Mouse (Mus musculus): ENCODE data around the gene Asic5. TPM values are rescaled to one million over a fixed set of nuclear protein-coding genes. Genes with fewer than 3 reads are reported as not detected.

The Asic5 gene
- polyA plus RNA-seq, 1 experiment from 2014 or later, result not detected

DNA sequence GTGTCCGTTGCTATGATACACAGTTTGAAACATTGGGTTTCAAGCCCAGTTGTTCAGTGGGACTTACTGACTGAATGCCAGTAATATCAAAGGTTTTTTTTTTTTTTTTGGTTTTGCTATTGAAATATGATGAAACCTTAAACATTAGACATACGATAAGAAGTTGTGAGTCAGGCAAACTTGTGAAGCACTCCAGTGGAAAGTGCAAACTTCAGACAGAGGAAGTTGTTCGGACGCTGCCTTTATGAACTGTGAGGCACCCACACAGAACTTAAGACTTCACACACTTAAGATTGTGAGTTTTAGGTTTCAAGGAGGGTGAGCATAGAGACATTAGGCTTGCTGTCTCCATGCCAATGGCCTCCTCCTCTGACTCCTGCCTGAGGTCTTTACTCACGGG is 514 bp upstream of the Asic5 start:
- no peaks in the 10 kb centered on the region for H3K36me3 ChIP-seq
- H3K27ac ChIP-seq (replicated peaks), result no peak overlapping the region
- H3K9me3 ChIP-seq (replicated peaks), result no peaks in the 10 kb centered on the region
- H3K4me3 ChIP-seq, result no peak overlapping the region
- no peaks in the 10 kb centered on the region for H3K27me3 ChIP-seq (ENCODE audit: low read depth, poor library complexity, severe bottlenecking)
- H3K4me1 ChIP-seq, result no peaks in the 10 kb centered on the region
- 92% methylated on average over 5 of the region's 5 CpGs for WGBS
- no peak for DNase-seq (ENCODE audit: low spot score)

DNA sequence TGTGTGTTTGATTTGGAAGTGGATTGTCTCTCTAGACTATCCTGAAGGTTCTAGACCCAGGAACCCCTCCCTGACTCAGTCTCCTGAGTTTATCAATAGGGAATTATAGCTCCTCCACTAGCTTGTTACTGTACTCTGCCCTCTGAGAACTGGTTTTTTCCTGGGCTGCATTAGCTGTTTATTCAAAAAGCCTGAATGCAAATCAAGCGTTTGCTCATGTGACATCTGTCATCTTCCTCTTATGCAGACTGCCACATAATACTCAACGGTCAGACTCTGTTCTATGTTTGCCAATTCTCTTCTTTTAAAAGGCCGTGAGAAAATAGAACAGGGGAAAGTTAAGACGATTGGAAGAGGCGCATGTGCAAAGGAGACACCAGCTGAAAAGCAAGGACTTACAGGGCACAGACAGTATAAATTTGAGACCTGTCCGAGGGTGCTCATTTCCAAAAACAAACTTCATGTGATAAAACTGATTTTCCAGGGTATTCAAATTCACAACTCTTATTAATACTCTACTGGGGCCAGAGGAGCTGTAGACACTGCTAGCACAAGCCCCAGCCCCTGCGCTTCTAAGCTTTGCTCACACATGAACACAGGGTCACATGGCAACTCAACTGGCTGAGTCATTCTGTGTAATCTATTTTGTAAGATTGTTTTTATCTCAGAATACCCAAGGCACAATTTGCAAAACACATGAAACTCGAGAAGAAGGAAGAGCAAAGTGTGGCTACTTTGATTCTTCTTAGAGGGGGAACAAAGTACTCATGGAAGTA is 1.2 kb downstream of the Asic5 start:
- H3K4me3 ChIP-seq, result no peak overlapping the region
- no peaks in the 10 kb centered on the region for H3K27me3 ChIP-seq (ENCODE audit: low read depth, poor library complexity, severe bottlenecking)
- WGBS, result 90% methylated on average over 8 of the region's 8 CpGs
- H3K27ac ChIP-seq (replicated peaks), result no peak overlapping the region
- H3K36me3 ChIP-seq, result no peaks in the 10 kb centered on the region
- no peaks in the 10 kb centered on the region for H3K9me3 ChIP-seq (replicated peaks)
- no peak for DNase-seq (ENCODE audit: low spot score)
- H3K4me1 ChIP-seq, result no peaks in the 10 kb centered on the region

DNA sequence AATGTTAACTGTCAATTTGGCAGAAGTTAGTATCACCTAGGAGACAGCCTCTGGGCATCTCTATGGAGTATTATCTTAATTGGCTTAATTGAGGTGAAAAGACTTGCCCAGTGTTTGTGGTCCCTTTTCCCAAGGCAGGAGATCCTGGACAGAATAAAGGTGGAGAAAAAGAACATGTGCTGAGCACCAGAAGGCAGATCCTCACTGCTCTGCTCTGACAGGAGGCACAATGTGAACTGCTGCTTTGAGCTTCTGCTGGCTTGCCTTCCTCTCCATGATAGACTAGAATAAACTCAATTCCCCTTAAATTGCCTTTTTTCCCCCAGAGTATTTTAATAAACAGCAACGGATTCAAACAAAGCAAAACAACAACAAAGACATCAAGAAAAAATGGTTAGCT is 3.0 kb downstream of the Asic5 start:
- no peaks in the 10 kb centered on the region for H3K4me1 ChIP-seq
- H3K27ac ChIP-seq (replicated peaks), result no peak overlapping the region
- H3K9me3 ChIP-seq (replicated peaks), result no peaks in the 10 kb centered on the region
- no peaks in the 10 kb centered on the region for H3K27me3 ChIP-seq (ENCODE audit: low read depth, poor library complexity, severe bottlenecking)
- H3K4me3 ChIP-seq, result no peak overlapping the region
- no peaks in the 10 kb centered on the region for H3K36me3 ChIP-seq
- WGBS, result 65% methylated on average over 1 of the region's 1 CpGs
- DNase-seq (ENCODE audit: low spot score), result no peak

DNA sequence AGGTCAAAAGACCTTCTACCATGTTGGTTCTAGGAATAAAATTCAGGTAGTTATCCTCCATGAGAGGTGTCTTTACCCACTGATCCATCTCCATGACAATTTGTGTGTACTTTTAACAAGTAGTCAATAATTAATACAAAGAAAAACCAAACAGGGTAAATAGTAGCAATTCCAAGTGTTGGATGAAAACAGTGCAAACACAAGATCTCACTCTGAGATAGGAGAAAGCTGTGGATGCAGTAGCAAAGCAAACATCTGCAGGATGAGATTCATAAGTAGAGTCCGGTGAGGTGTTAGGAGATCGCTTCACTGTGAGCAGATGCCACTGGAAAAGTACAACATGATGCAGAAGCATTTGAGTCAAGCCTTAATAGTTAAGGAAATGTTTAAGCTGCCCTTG is 4.0 kb downstream of the Asic5 start:
- no peaks in the 10 kb centered on the region for H3K27me3 ChIP-seq (ENCODE audit: low read depth, poor library complexity, severe bottlenecking)
- WGBS, result 97% methylated on average over 2 of the region's 2 CpGs
- no peaks in the 10 kb centered on the region for H3K9me3 ChIP-seq (replicated peaks)
- no peak for DNase-seq (ENCODE audit: low spot score)
- H3K27ac ChIP-seq (replicated peaks), result no peak overlapping the region
- H3K36me3 ChIP-seq, result no peaks in the 10 kb centered on the region
- H3K4me1 ChIP-seq, result no peaks in the 10 kb centered on the region
- no peak overlapping the region for H3K4me3 ChIP-seq

DNA sequence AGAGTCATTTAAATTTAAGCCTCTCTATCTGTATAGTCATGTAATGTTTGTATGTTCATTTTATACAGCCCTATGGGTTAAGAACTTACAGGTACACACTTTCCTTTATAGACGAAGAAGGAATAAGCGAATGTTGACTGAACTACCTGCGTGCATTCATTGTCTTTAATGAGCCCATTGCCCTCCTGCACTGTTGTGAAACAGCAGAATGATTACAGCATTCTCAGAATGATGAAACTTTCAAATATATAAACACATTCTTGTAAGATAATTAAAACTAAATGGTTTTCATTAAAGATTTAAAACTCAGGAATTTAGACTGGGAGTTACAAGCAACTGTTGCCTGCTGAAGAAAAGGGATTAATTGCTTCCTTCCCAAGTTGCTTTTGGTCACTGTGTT is 5.5 kb downstream of the Asic5 start:
- H3K4me1 ChIP-seq, result no peaks in the 10 kb centered on the region
- 92% methylated on average over 3 of the region's 3 CpGs for WGBS
- H3K27ac ChIP-seq (replicated peaks), result no peak overlapping the region
- H3K4me3 ChIP-seq, result no peak overlapping the region
- no peaks in the 10 kb centered on the region for H3K27me3 ChIP-seq (ENCODE audit: low read depth, poor library complexity, severe bottlenecking)
- H3K36me3 ChIP-seq, result no peaks in the 10 kb centered on the region
- no peaks in the 10 kb centered on the region for H3K9me3 ChIP-seq (replicated peaks)
- DNase-seq (ENCODE audit: low spot score), result no peak

DNA sequence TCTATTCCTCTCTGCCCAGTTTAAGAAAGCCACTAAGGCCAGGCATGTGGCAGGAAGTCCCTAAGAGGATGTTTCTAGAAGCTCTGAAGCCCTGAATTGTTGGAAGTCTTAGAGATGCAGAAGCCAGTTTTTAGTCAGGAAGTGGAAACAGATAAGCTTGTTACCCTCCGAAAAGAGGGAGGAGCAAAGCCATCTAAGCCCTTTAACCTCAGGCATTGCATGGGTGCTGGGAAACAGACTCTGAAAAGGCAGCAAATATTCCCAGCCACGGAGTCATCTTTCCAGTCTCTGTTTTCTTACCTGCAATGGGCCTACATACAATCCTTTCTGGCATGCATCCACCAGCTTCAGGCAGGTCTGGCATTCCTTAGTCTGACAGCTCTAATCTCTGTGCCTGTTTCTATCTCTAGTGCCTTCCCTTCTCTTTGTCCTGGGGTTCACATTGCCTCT is 7.6 kb downstream of the Asic5 start:
- no peaks in the 10 kb centered on the region for H3K36me3 ChIP-seq
- no peaks in the 10 kb centered on the region for H3K9me3 ChIP-seq (replicated peaks)
- no peak overlapping the region for H3K4me3 ChIP-seq
- H3K4me1 ChIP-seq, result no peaks in the 10 kb centered on the region
- H3K27me3 ChIP-seq (ENCODE audit: low read depth, poor library complexity, severe bottlenecking), result no peaks in the 10 kb centered on the region
- no peak for DNase-seq (ENCODE audit: low spot score)
- 39% methylated on average over 2 of the region's 2 CpGs for WGBS
- no peak overlapping the region for H3K27ac ChIP-seq (replicated peaks)

DNA sequence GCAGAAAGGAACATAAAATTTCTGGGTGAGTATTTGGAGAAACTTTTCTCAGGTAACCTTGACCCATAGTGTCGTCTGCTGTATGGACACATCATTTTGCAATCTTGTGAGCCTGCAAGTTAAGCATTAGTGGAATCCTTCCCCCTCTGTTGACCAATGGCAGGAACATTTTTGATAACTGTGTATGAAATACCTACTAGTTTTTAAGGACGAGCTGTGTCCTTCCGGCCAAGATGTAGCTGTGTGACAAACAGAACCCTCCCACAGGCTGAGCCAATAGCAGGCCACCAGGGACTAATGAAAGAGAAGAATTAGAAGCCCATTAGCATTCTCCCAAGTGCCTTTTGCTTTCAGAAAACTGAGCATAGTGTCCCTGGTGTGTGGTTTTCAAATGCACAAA is 8.4 kb downstream of the Asic5 start:
- no peaks in the 10 kb centered on the region for H3K9me3 ChIP-seq (replicated peaks)
- no peaks in the 10 kb centered on the region for H3K36me3 ChIP-seq
- H3K27ac ChIP-seq (replicated peaks), result no peak overlapping the region
- DNase-seq (ENCODE audit: low spot score), result no peak
- 76% methylated on average over 3 of the region's 3 CpGs for WGBS
- H3K27me3 ChIP-seq (ENCODE audit: low read depth, poor library complexity, severe bottlenecking), result no peaks in the 10 kb centered on the region
- no peaks in the 10 kb centered on the region for H3K4me1 ChIP-seq
- no peak overlapping the region for H3K4me3 ChIP-seq

DNA sequence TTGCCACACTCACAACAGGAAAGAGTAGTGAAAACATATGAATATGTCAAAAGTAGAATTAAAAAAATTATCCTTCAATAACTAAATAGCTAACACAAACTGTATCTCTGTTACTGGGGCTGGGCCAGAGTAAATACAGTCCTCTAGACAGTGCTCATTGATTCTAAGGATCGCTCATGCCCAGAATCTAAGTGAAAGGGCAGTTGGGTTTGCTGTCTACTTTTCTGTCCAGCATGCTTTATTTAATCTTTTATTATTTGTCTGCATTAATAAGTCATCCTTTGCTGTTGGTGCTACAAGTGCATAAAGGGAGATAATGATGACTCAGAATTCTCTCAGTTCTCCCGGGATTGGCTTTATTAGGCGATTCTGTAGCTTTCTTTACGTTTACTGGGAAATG is 13.3 kb downstream of the Asic5 start:
- DNase-seq (ENCODE audit: low spot score), result no peak
- whole genome bisulfite sequencing, result 48% methylated on average over 4 of the region's 4 CpGs
- Histone ChIP-seq H3K4me1 (0 out of 2 replicates have a peak, but pooled peaks cover 3% of the 10 kb centered on the region), H3K9me3 (replicated peaks) (no peaks in the 10 kb centered on the region), H3K36me3 (no peaks in the 10 kb centered on the region), H3K4me3 (no peak overlapping the region), H3K27me3 (ENCODE audit: low read depth, poor library complexity, severe bottlenecking) (no peaks in the 10 kb centered on the region), H3K27ac (replicated peaks) (no peak overlapping the region)

DNA sequence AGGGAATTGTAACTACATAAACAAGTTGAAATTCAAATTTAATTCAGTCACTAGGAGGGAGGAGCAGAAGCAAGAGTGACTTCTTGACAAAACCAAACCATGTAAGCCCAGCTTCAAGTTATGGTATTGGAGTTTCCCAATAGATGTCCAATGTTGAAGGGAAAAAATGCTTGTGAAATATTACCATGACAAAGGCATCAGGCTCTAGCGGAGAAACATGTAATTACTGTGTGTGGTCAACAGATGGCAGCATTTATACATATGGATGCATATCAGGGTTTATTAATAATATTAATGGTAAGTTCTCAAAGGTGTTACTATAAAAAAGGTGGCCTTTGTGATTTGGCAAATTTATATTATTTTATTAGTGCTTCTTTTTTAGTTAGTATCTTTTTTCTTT is 13.9 kb downstream of the Asic5 start:
- no peak overlapping the region for H3K4me3 ChIP-seq
- H3K27ac ChIP-seq (replicated peaks), result no peak overlapping the region
- WGBS, result 5% methylated on average over 1 of the region's 1 CpGs
- H3K4me1 ChIP-seq, result 0 out of 2 replicates have a peak, but pooled peaks cover 3% of the 10 kb centered on the region
- H3K9me3 ChIP-seq (replicated peaks), result no peaks in the 10 kb centered on the region
- no peak for DNase-seq (ENCODE audit: low spot score)
- H3K27me3 ChIP-seq (ENCODE audit: low read depth, poor library complexity, severe bottlenecking), result no peaks in the 10 kb centered on the region
- H3K36me3 ChIP-seq, result no peaks in the 10 kb centered on the region

DNA sequence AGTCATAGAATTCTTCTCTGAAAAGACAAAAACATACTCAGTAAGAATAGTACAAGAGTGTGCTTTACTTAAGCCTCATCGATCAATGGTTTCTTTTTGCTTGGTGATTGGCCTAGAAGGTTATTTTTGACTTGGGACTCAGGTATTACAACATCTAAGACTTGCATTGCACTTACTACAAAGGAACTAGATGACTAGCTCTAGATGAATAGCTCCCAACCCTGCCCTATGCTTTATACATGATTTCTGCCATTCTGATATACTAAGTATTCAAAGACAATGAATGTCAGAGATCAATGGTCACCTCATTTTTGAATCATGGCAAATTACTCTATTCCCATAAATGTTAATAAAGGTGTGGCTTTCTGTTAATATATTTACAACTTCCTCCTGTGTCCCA is 24.9 kb downstream of the Asic5 start:
- H3K27me3 ChIP-seq (ENCODE audit: low read depth, poor library complexity, severe bottlenecking), result no peaks in the 10 kb centered on the region
- WGBS, result 97% methylated on average over 1 of the region's 1 CpGs
- H3K4me1 ChIP-seq, result no peaks in the 10 kb centered on the region
- no peaks in the 10 kb centered on the region for H3K9me3 ChIP-seq (replicated peaks)
- H3K4me3 ChIP-seq, result no peak overlapping the region
- no peak for DNase-seq (ENCODE audit: low spot score)
- no peaks in the 10 kb centered on the region for H3K36me3 ChIP-seq
- no peak overlapping the region for H3K27ac ChIP-seq (replicated peaks)

DNA sequence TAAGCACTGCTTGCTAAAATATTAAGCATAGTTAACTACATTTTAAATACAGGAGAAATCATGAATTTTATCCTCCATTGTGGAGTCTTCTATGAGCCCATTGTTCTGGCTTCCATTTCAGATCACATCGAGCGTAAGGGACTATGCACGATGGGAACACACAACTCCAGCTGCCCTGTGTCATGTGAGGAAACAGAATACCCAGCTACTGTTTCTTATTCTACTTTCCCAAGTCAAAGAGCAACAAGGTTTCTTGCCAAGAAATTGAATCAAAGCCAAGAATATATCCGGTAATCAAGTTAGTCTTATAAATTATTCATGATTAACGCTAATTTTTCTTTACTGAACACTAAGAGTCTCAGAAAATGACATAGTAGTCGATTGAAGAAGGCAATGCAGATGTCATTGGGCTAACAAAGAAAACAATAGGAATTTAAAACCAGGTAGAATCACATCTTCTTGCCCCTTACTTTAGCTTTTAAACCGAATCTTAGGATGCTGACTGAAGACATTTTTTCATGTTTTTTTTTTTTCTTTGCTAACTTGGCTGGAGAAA is 32.1 kb downstream of the Asic5 start:
- Histone ChIP-seq H3K36me3 (no peaks in the 10 kb centered on the region), H3K27ac (replicated peaks) (no peak overlapping the region), H3K4me1 (no peaks in the 10 kb centered on the region), H3K27me3 (ENCODE audit: low read depth, poor library complexity, severe bottlenecking) (no peaks in the 10 kb centered on the region), H3K9me3 (replicated peaks) (no peaks in the 10 kb centered on the region), H3K4me3 (no peak overlapping the region)
- 84% methylated on average over 7 of the region's 7 CpGs for WGBS
- no peak for DNase-seq (ENCODE audit: low spot score)

DNA sequence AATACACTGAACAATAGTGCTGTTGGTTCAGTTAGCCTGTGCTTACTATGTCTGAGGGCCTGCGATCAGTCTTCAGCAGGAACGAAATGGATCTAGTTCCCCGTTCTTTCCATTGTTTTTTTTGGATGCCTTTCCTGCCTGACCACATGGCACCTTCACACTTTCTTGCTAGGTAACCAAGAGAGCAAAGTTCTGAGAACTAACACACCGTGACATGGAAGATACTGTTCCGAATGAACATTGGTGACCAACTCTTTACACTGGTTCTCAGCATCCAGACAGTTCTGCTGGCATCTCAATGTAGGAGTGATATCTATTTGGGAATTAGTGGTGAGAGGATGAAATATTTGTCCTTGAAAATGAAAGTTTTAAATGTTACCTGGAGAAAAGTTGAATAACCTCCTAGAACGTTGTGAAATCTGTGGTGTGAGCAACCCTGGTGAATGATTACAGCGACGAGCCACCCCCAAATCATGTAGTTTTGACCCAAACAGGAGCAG is 40.4 kb downstream of the Asic5 start:
- Histone ChIP-seq H3K4me3 (no peak overlapping the region), H3K27ac (replicated peaks) (no peak overlapping the region), H3K4me1 (no peaks in the 10 kb centered on the region), H3K27me3 (ENCODE audit: low read depth, poor library complexity, severe bottlenecking) (no peaks in the 10 kb centered on the region), H3K36me3 (no peaks in the 10 kb centered on the region), H3K9me3 (replicated peaks) (no peaks in the 10 kb centered on the region)
- WGBS, result 91% methylated on average over 8 of the region's 8 CpGs
- DNase-seq (ENCODE audit: low spot score), result no peak

DNA sequence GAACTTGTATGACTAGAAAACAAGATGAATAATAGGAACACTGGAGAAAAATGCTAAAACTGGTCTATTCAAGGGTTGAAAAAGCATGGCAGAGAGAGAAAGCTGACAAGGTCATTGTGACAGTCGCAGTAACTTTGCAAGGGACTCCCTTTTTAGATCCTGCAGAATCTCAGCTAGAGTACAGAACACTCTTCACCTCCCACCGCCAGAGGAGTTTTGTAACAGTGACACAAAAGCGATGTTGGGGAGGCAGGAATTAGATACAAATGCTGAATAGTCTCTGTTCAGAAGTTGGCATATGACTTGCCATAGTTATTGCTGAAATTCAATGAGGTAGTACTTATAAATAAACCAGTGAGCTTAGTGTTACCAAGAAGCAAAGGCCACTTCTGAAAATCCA is 41.0 kb downstream of the Asic5 start:
- Histone ChIP-seq H3K4me3 (no peak overlapping the region), H3K27me3 (ENCODE audit: low read depth, poor library complexity, severe bottlenecking) (no peaks in the 10 kb centered on the region), H3K27ac (replicated peaks) (no peak overlapping the region), H3K4me1 (no peaks in the 10 kb centered on the region), H3K36me3 (no peaks in the 10 kb centered on the region), H3K9me3 (replicated peaks) (no peaks in the 10 kb centered on the region)
- DNase-seq (ENCODE audit: low spot score), result no peak
- WGBS, result 85% methylated on average over 3 of the region's 3 CpGs
